In the genomic region with DNA sequence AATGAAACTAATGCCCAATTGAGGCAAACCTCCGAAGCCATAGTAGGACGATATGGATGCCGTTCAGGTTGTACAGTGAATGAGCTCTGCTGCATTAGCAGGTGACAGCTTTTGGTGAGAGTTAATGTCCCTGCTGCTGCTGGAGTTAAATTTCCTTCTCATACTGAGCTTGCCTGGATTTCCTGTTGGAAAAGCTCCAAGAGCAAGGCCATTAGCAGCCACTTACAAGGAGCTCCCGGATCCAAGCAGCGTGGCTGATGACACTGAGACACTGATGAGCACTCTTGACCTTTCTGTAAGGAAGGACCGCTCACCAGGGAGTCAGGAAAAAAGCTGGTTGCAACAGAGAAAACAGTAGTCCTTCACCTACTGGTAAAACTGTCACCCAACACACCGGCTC, we compare ENCODE assay signal across 24 mouse cellular contexts. TPM values are rescaled to one million over a fixed set of nuclear protein-coding genes. Genes with fewer than 3 reads are reported as not detected.
DNase-seq lines count a peak whose midpoint lies in the region; ATAC-seq and TF ChIP-seq lines count a peak whose summit lies in the region.
"Had no signal": no experiment of that assay in that cellular context is flagged by ENCODE, and none has a peak within 500 bp of the region (broad histone marks: within the 10 kb centered on the region; RNA-seq: fewer than 3 reads in every experiment).

No protein-coding gene starts in this region.

- ATAC-seq in kidney, embryonic 16.5 days (ENCODE audit: low FRiP score, low TSS enrichment), result no peak
- ATAC-seq in lung, embryonic 14.5 days (ENCODE audit: insufficient read depth), result peak; percentile 31; the same call in 1 of the 2 replicates
- ATAC-seq in monocyte, adult 5-6 weeks (replicated peaks; ENCODE audit: insufficient number of reproducible peaks, low FRiP score, low TSS enrichment, poor library complexity, severe bottlenecking), result no peak
- ATAC-seq: forebrain, embryonic 13.5 days; midbrain, embryonic 15.5 days had no signal

- 23% methylated on average over 7 of the region's 7 CpGs for WGBS in kidney, adult 2 months
- 34% methylated on average over 7 of the region's 7 CpGs for WGBS in kidney, embryonic 16.5 days
- whole genome bisulfite sequencing in lung, embryonic 14.5 days, result 36% methylated on average over 7 of the region's 7 CpGs

- no peaks in the 10 kb centered on the region for H3K36me3 ChIP-seq in kidney, adult 2 months (ENCODE audit: control insufficient read depth, insufficient read depth, low read length)
- H3K36me3 ChIP-seq in kidney, embryonic 16.5 days (ENCODE audit: insufficient read depth, low read length), result no peaks in the 10 kb centered on the region
- H3K36me3 ChIP-seq in lung, embryonic 14.5 days (ENCODE audit: insufficient read depth), result no peaks in the 10 kb centered on the region
- H3K36me3 ChIP-seq: embryonic facial prominence, embryonic 12.5 days; hindbrain, embryonic 10.5 days; limb, embryonic 12.5 days; liver, embryonic 12.5 days; lung, embryonic 15.5 days; midbrain, embryonic 15.5 days; neural tube, embryonic 13.5 days; stomach, embryonic 15.5 days had no signal

- peaks cover 3% of the 10 kb centered on the region; the same call in 1 of the 2 replicates for H3K4me1 ChIP-seq in kidney, adult 2 months (ENCODE audit: control insufficient read depth, insufficient read depth, low read length)
- H3K4me1 ChIP-seq in kidney, embryonic 16.5 days (ENCODE audit: insufficient read depth, low read length), result peaks cover 20% of the 10 kb centered on the region
- no peaks in the 10 kb centered on the region for H3K4me1 ChIP-seq in lung, embryonic 14.5 days (ENCODE audit: insufficient read depth)
- H3K4me1 ChIP-seq: embryonic facial prominence, embryonic 12.5 days; forebrain, embryonic 13.5 days; midbrain, embryonic 15.5 days; neural tube, embryonic 13.5 days; stomach, embryonic 15.5 days had no signal

- TF ChIP-seq POLR2A in kidney, adult 2 months (IDR thresholded peaks at IDR 0.05; ENCODE audit: low read depth, low read length), result no peak
- TF ChIP-seq POLR2A in brain, embryonic 14.5 days (IDR thresholded peaks at IDR 0.05; ENCODE audit: borderline replicate concordance, extremely low read depth, insufficient read depth, insufficient read length, poor library complexity, severe bottlenecking), result no peak

- H3K9ac ChIP-seq in kidney, embryonic 16.5 days (replicated peaks; ENCODE audit: low read length), result no peak overlapping the region
- no peak overlapping the region for H3K9ac ChIP-seq in lung, embryonic 14.5 days
- H3K9ac ChIP-seq: embryonic facial prominence, embryonic 12.5 days; forebrain, embryonic 13.5 days; limb, embryonic 12.5 days; liver, embryonic 12.5 days; lung, embryonic 15.5 days; midbrain, embryonic 15.5 days; neural tube, embryonic 13.5 days; stomach, embryonic 15.5 days had no signal

- TF ChIP-seq CTCF in kidney, adult 2 months (conservative IDR thresholded peaks at IDR 0.05; ENCODE audit: insufficient read depth, insufficient read length, low read depth, low read length), result no peak
- no peak for TF ChIP-seq CTCF in lung, embryonic 14.5 days (IDR thresholded peaks at IDR 0.05; ENCODE audit: low read depth)
- TF ChIP-seq CTCF in brain, embryonic 14.5 days (IDR thresholded peaks at IDR 0.05; ENCODE audit: borderline replicate concordance, extremely low read depth, insufficient read depth, insufficient read length), result no peak

- H3K4me2 ChIP-seq in kidney, embryonic 16.5 days (replicated peaks; ENCODE audit: low read depth, low read length), result no peak overlapping the region
- H3K4me2 ChIP-seq in lung, embryonic 14.5 days, result no peak overlapping the region
- H3K4me2 ChIP-seq: embryonic facial prominence, embryonic 12.5 days; forebrain, embryonic 13.5 days; limb, embryonic 12.5 days; liver, embryonic 12.5 days; lung, embryonic 15.5 days; midbrain, embryonic 15.5 days; neural tube, embryonic 13.5 days; stomach, embryonic 15.5 days had no signal

- H3K27ac ChIP-seq in kidney, adult 2 months (ENCODE audit: insufficient read depth, low read depth, low read length), result no peak overlapping the region
- H3K27ac ChIP-seq in kidney, embryonic 16.5 days (ENCODE audit: low read length), result no peak overlapping the region
- no peak overlapping the region for H3K27ac ChIP-seq in lung, embryonic 14.5 days (ENCODE audit: low read depth)
- H3K27ac ChIP-seq: embryonic facial prominence, embryonic 12.5 days; forebrain, embryonic 13.5 days; hindbrain, embryonic 10.5 days; layer of hippocampus, adult 2 months; limb, embryonic 12.5 days; liver, embryonic 12.5 days; lung, embryonic 15.5 days; midbrain, embryonic 15.5 days; neural tube, embryonic 13.5 days; stomach, embryonic 15.5 days had no signal

- no peak overlapping the region for H3K4me3 ChIP-seq in kidney, adult 2 months (ENCODE audit: insufficient read depth, low read depth, low read length)
- no peak overlapping the region for H3K4me3 ChIP-seq in kidney, embryonic 16.5 days (ENCODE audit: low read length)
- H3K4me3 ChIP-seq in lung, embryonic 14.5 days (ENCODE audit: low read depth, low read length), result no peak overlapping the region
- H3K4me3 ChIP-seq: embryonic facial prominence, embryonic 12.5 days; erythroblast, embryonic 14.5 days; forebrain, embryonic 13.5 days; hindbrain, embryonic 10.5 days; layer of hippocampus, adult 2 months; limb, embryonic 12.5 days; liver, embryonic 12.5 days; lung, embryonic 15.5 days; midbrain, embryonic 15.5 days; myocyte; neural tube, embryonic 13.5 days; stomach, embryonic 15.5 days had no signal

- no peaks in the 10 kb centered on the region for H3K9me3 ChIP-seq in kidney, embryonic 16.5 days (ENCODE audit: low read length)
- H3K9me3 ChIP-seq in lung, embryonic 14.5 days (ENCODE audit: low read depth, low read length), result no peaks in the 10 kb centered on the region
- H3K9me3 ChIP-seq: embryonic facial prominence, embryonic 12.5 days; forebrain, embryonic 13.5 days; hindbrain, embryonic 10.5 days; limb, embryonic 12.5 days; liver, embryonic 12.5 days; lung, embryonic 15.5 days; midbrain, embryonic 15.5 days; neural tube, embryonic 13.5 days; stomach, embryonic 15.5 days had no signal

- H3K27me3 ChIP-seq in kidney, adult 2 months (replicated peaks; ENCODE audit: control insufficient read depth, insufficient read depth, low read length), result no peaks in the 10 kb centered on the region
- H3K27me3 ChIP-seq in kidney, embryonic 16.5 days (ENCODE audit: insufficient read depth, low read length), result no peaks in the 10 kb centered on the region
- H3K27me3 ChIP-seq in lung, embryonic 14.5 days (ENCODE audit: insufficient read depth, low read length), result no peaks in the 10 kb centered on the region
- H3K27me3 ChIP-seq: embryonic facial prominence, embryonic 12.5 days; forebrain, embryonic 13.5 days; limb, embryonic 12.5 days; liver, embryonic 12.5 days; lung, embryonic 15.5 days; midbrain, embryonic 15.5 days; neural tube, embryonic 13.5 days; stomach, embryonic 15.5 days had no signal

- DNase-seq in kidney, adult 2 months, result peak; percentile 44
- peak; percentile 78 for DNase-seq in lung, embryonic 14.5 days
- DNase-seq in lung, postnatal 4 days, result no peak
- DNase-seq in brain, embryonic 14.5 days (ENCODE audit: low read depth), result peak; percentile 15
- DNase-seq in lung, postnatal 36 days, result peak; percentile 5
- no peak for DNase-seq in right cerebral cortex, postnatal 25 days

RNA-seq across cellular contexts. Expression of gene D130043K22Rik, which starts 17.1 kb away (rescaled TPM):
- 0.57 and 0.67 TPM in 2 replicates for polyA plus RNA-seq in kidney, adult 2 months (2012; rRNA removed)
- polyA plus RNA-seq in kidney, embryonic 16.5 days (2015; fragmentation: Nextera tagmentation; extraction: Ambion mirVana), result 0.76 and 1.4 TPM in 2 replicates
- 0.12 and 0.14 TPM in 2 replicates for polyA plus RNA-seq in lung, embryonic 14.5 days (2014; fragmentation: Nextera tagmentation; extraction: Ambion mirVana)
- polyA plus RNA-seq in brain, embryonic 14.5 days (2012; rRNA removed), result 1.9 and 3.6 TPM in 2 replicates
- total RNA-seq in monocyte, adult 5-6 weeks (2017), result not detected in 3 replicates
- total RNA-seq: gastrocnemius, adult 18-20 months; gastrocnemius, postnatal 4 days; MEL had no signal
- polyA plus RNA-seq: erythroblast, embryonic 14.5 days; heart, embryonic 16.5 days; myocyte had no signal

RNA-seq across cellular contexts. Expression of gene Tdp2, which starts 30.5 kb away (rescaled TPM):
- polyA plus RNA-seq in kidney, adult 2 months (2012; rRNA removed), result 19.6 and 19.7 TPM in 2 replicates
- polyA plus RNA-seq in kidney, embryonic 16.5 days (2015; fragmentation: Nextera tagmentation; extraction: Ambion mirVana), result 62.1 and 62.5 TPM in 2 replicates
- 61.5 and 66.3 TPM in 2 replicates for polyA plus RNA-seq in lung, embryonic 14.5 days (2014; fragmentation: Nextera tagmentation; extraction: Ambion mirVana)
- polyA plus RNA-seq in brain, embryonic 14.5 days (2012; rRNA removed), result 46.8 and 63.3 TPM in 2 replicates
- total RNA-seq in monocyte, adult 5-6 weeks (2017), result 44.8 to 50.7 TPM (median 49.0 TPM) in 3 replicates

RNA-seq across cellular contexts. Expression of gene Acot13, which starts 30.7 kb away (rescaled TPM):
- 259 and 286 TPM in 2 replicates for polyA plus RNA-seq in kidney, adult 2 months (2012; rRNA removed)
- 112 and 121 TPM in 2 replicates for polyA plus RNA-seq in kidney, embryonic 16.5 days (2015; fragmentation: Nextera tagmentation; extraction: Ambion mirVana)
- 61.1 and 62.3 TPM in 2 replicates for polyA plus RNA-seq in lung, embryonic 14.5 days (2014; fragmentation: Nextera tagmentation; extraction: Ambion mirVana)
- polyA plus RNA-seq in brain, embryonic 14.5 days (2012; rRNA removed), result 33.9 and 38.0 TPM in 2 replicates
- total RNA-seq in monocyte, adult 5-6 weeks (2017), result 27.0 to 33.5 TPM (median 33.2 TPM) in 3 replicates

Comparison
In these comparisons a context has a peak if more than half of its experiments do, and no peak if none do; other contexts are left out.
1. DNase-seq: peak in kidney, adult 2 months (single experiment), lung, embryonic 14.5 days (single experiment), brain, embryonic 14.5 days (single experiment) and lung, postnatal 36 days (single experiment); none in lung, postnatal 4 days (0 of 2) and right cerebral cortex, postnatal 25 days (single experiment).